Mouse (Mus musculus) limb, embryonic 11.5 days (tissue): ENCODE results near the gene Mcmbp. TPM values are rescaled to one million over a fixed set of nuclear protein-coding genes. Genes with fewer than 3 reads are reported as not detected.
"Not testable (repeated sequence)": the region's sequence is repeated elsewhere in the genome, so short reads cannot be mapped to it uniquely, and the experiment has no call there.

ENCODE experiments used
- ATAC-seq: fragments of 200-750 bp; cut with Nextera tagmentation; 2 replicates; pipeline ENCODE4 v1.8.0; 2017; ENCODE audit warnings: low read depth; ENCODE audit not compliant: insufficient number of reproducible peaks, low FRiP score, low TSS enrichment
- DNase-seq: peaks from one replicate; pipeline ENCODE4 v3.0.0-alpha.2; 2015; ENCODE audit warnings: low spot score
- H3K27ac ChIP-seq: fragments of 300-500 bp; sonication (generic); replicated peaks from 2 replicates; pipeline ENCODE4 v1.5.1; 2014; ENCODE audit warnings: low read depth, mild to moderate bottlenecking, low read length
- H3K27me3 ChIP-seq: fragments of 300-500 bp; sonication (generic); 2 replicates; pipeline ENCODE4 v1.6.1; 2014; ENCODE audit warnings: mild to moderate bottlenecking, low read length, mixed read lengths; ENCODE audit not compliant: control insufficient read depth, insufficient read depth
- H3K36me3 ChIP-seq: fragments of 300-500 bp; sonication (generic); 2 replicates; pipeline ENCODE4 v1.6.1; 2014; ENCODE audit warnings: mild to moderate bottlenecking, low read length, moderate library complexity, mixed read lengths; ENCODE audit not compliant: control insufficient read depth, insufficient read depth
- H3K4me1 ChIP-seq: fragments of 300-500 bp; sonication (generic); 2 replicates; pipeline ENCODE4 v1.6.1; 2014; ENCODE audit warnings: low read length, mixed read lengths; ENCODE audit not compliant: control insufficient read depth, insufficient read depth
- H3K4me2 ChIP-seq: fragments of 300-500 bp; sonication (generic); 2 replicates; pipeline ENCODE4 v1.6.1; 2014; ENCODE audit warnings: low read depth, mild to moderate bottlenecking, moderate library complexity; ENCODE audit not compliant: severe bottlenecking
- H3K4me3 ChIP-seq: fragments of 300-500 bp; sonication (generic); 2 replicates; pipeline ENCODE4 v1.5.1; 2014; ENCODE audit warnings: low read depth, low read length
- H3K9ac ChIP-seq: fragments of 300-500 bp; sonication (generic); 2 replicates; pipeline ENCODE4 v1.6.1; 2014; ENCODE audit warnings: mild to moderate bottlenecking, low read length
- H3K9me3 ChIP-seq: fragments of 300-500 bp; sonication (generic); 2 replicates; pipeline ENCODE4 v1.6.1; 2016; ENCODE audit warnings: low read length; ENCODE audit not compliant: control insufficient read depth
- WGBS: fragments of 180-500 bp; shearing (Covaris S2); extraction: QIAGEN DNeasy Blood & Tissue Kit; methylation state at CpG from one replicate; pipeline ENCODE4 v1.1.7; 2014; 5-methylcytosine and 5-hydroxymethylcytosine counted together
- polyA plus RNA-seq: library from polyadenylated mRNA; unstranded; fragments of >200 nt; fragmentation: Nextera tagmentation; extraction: Ambion mirVana; gene quantifications from 2 replicates; pipeline ENCODE4 v1.2.1, GENCODE M21; 2014

Mcmbp gene
- polyA plus RNA-seq, 1 experiment from 2014 or later: 82.6 TPM

DNA sequence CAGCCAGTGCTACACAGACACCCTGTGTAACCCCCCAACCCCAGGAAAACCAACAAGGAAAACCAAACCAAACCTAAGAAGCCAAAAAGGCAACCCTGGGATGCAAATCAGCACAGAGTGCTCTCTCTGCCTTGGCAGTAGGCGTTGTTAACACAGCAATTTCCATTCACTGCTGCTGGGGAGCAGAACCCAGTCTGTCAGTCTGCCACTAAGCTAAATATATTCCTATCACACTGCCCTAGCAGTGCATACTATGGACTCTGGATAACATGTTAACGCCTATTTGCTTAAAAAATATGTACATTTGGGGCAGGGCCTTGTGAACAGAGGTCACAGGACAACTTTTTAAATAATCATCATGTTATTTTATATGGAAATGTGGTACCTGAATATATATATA is 8.7 kb downstream of the Mcmbp start:
- ATAC-seq: no peak
- 80% methylated on average over 2 of the region's 2 CpGs for WGBS
- no peak for DNase-seq

DNA sequence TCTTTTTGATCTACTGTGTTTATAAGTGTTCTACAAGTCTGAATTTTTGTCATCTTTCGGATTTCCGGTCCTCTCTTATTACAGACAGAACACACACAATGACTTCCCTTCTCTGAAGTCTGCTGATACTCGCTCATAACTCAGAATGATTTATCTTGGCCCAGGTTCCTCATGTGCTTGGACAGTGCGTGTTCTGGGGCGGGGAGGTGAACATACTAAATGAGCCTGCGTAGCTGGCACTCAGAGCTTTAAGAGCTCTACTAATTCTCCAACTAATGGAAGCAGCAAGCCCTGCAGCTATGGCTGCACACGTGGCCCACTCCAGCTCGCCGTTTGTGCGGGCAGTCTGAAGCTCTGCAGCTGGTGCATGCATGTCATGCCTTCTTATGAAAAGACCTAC is 11.6 kb downstream of the Mcmbp start:
- Histone ChIP-seq H3K9me3 (no peaks in the 10 kb centered on the region), H3K4me3 (no peak overlapping the region), H3K4me2 (no peak overlapping the region), H3K4me1 (0 out of 2 replicates have a peak, but pooled peaks cover 2% of the 10 kb centered on the region), H3K9ac (no peak overlapping the region), H3K36me3 (no peaks in the 10 kb centered on the region), H3K27me3 (no peaks in the 10 kb centered on the region), H3K27ac (no peak overlapping the region)
- no peak for ATAC-seq
- 93% methylated on average over 10 of the region's 10 CpGs for whole genome bisulfite sequencing
- no peak for DNase-seq

More for the DNA sequence above, 8.7 kb downstream of the Mcmbp start:
- H3K36me3 ChIP-seq: no peaks in the 10 kb centered on the region
- H3K9me3 ChIP-seq: no peaks in the 10 kb centered on the region
- no peak overlapping the region for H3K9ac ChIP-seq
- H3K27me3 ChIP-seq: no peaks in the 10 kb centered on the region
- H3K4me3 ChIP-seq: no peak overlapping the region
- no peaks in the 10 kb centered on the region for H3K4me1 ChIP-seq
- H3K4me2 ChIP-seq: no peak overlapping the region
- no peak overlapping the region for H3K27ac ChIP-seq

DNA sequence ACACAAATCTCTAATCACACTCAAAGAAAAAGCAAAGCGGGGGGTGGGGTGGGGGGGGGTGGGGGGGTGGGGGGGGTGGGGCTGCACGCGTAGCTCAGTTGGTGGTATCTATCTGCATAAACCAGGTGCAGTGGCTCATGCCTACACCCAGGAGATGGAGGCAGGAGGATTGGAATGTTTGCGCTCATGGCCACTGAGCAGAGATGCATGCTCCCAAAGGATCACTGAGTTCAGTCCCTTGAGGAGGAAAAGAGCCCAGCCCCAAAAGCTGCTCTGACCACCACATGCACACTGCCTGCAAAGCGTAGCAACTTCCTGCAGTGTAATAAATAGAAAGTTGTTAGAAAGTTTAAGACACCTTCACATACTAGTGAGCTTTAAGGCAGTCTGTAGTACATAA is 12.6 kb downstream of the Mcmbp start:
- ATAC-seq: no peak
- Histone ChIP-seq H3K27ac (no peak overlapping the region), H3K4me3 (no peak overlapping the region), H3K9ac (no peak overlapping the region), H3K9me3 (no peaks in the 10 kb centered on the region), H3K4me2 (no peak overlapping the region), H3K4me1 (0 out of 2 replicates have a peak, but pooled peaks cover 2% of the 10 kb centered on the region), H3K27me3 (no peaks in the 10 kb centered on the region), H3K36me3 (no peaks in the 10 kb centered on the region; the same call in 1 of the 2 replicates)
- DNase-seq: no peak
- 61% methylated on average over 5 of the region's 5 CpGs for WGBS

DNA sequence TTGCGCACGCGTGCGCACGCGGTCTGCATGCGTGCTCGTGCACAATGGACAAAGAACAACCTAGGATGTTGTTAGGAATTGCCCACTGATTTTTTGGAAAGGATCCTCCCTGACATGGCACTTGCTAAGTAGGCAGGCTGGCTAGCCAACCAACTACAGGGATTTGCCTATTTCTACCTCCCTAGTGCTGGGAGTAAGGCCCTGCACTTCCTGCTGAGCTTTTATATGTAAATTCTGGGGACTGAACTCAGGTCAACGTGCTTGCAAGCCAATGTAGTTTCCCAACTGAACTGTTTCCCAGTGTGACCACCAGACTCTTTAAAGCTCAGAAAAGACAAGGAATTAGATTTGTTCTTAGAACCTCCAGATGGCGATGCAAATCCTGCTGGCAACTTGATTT is 13.3 kb downstream of the Mcmbp start:
- H3K9ac ChIP-seq: no peak overlapping the region
- 70% methylated on average over 10 of the region's 10 CpGs for WGBS
- H3K27me3 ChIP-seq: no peaks in the 10 kb centered on the region
- no peak for ATAC-seq
- H3K9me3 ChIP-seq: no peaks in the 10 kb centered on the region
- no peak overlapping the region for H3K27ac ChIP-seq
- DNase-seq: no peak
- H3K4me2 ChIP-seq: no peak overlapping the region
- no peak overlapping the region for H3K4me3 ChIP-seq
- H3K4me1 ChIP-seq: 0 out of 2 replicates have a peak, but pooled peaks cover 2% of the 10 kb centered on the region
- no peaks in the 10 kb centered on the region; the same call in 1 of the 2 replicates for H3K36me3 ChIP-seq

DNA sequence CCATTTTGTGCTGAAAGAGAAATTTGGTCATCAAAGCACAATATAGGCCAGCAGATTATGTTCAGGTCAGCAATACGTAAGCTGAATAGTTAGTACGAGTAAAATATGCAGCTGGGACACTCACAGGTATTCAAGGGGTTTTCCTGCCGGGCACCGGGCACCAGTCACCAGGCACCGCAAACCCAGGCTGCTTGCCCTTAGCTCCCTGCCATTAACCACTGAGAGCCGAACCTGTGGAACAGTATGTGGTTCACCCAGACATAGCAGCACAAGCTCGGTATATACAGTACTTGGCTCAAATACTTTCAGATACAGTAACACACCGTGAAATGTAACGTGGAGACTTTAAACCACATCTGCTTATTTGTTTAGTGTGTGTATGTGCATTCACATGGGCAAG is 15.1 kb downstream of the Mcmbp start:
- 87% methylated on average over 9 of the region's 9 CpGs for WGBS
- no peak for ATAC-seq
- Histone ChIP-seq H3K9ac (no peak overlapping the region), H3K27me3 (no peaks in the 10 kb centered on the region), H3K4me3 (no peak overlapping the region), H3K27ac (no peak overlapping the region), H3K9me3 (no peaks in the 10 kb centered on the region), H3K36me3 (peaks cover 7% of the 10 kb centered on the region; the same call in 1 of the 2 replicates), H3K4me2 (no peak overlapping the region), H3K4me1 (0 out of 2 replicates have a peak, but pooled peaks cover 2% of the 10 kb centered on the region)
- no peak for DNase-seq

DNA sequence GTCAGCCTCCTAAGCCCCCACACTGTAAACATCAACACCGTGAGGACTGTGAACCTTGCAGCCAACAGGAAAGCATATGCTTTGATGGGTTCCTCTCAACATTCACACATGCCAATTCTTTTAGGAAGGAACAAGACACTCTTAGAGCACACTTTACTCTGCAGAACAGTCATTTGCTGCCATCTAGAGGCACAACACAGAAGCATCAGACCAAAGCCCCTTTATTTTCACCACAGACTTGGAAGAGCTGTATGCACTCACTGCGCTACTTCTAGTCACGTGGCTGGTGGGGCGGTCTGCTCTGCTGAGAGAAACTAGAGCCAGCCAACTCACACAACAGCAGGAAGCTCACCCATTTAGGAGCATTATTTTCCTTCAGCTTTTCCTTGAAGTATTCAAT is 15.5 kb downstream of the Mcmbp start:
- Histone ChIP-seq H3K4me2 (no peak overlapping the region), H3K4me1 (0 out of 2 replicates have a peak, but pooled peaks cover 2% of the 10 kb centered on the region), H3K27me3 (no peaks in the 10 kb centered on the region), H3K4me3 (no peak overlapping the region), H3K9me3 (no peaks in the 10 kb centered on the region), H3K27ac (no peak overlapping the region), H3K36me3 (peaks cover 7% of the 10 kb centered on the region; the same call in 1 of the 2 replicates), H3K9ac (no peak overlapping the region)
- peak; percentile 39; the same call in 1 of the 2 replicates for ATAC-seq
- WGBS: 55% methylated on average over 4 of the region's 4 CpGs
- DNase-seq: peak; percentile 58

DNA sequence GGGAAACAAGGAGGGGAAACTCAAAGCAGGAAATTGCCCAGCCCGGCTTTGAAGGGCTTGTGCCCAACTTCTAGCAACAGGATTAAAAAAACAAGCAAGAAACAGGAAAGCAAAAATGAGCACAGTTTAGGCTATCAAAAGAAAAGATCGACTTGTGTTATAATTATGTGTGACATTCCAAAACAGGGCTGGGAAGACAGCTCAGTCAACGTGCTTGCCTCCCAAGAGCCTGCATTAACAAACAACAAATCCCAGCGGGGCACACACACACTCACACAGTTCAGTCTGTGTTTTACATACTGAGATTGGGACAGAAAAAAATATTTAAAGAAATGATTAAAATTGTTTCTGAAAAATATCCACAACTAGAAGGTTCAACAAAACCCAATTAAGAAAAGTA is 22.3 kb downstream of the Mcmbp start:
- ATAC-seq (no peak), DNase-seq (no peak)
- H3K4me2 ChIP-seq: no peak overlapping the region
- H3K4me1 ChIP-seq: no peaks in the 10 kb centered on the region
- H3K36me3 ChIP-seq: peaks cover 24% of the 10 kb centered on the region
- WGBS: 81% methylated on average over 4 of the region's 4 CpGs
- H3K4me3 ChIP-seq: no peak overlapping the region
- no peaks in the 10 kb centered on the region for H3K27me3 ChIP-seq
- no peaks in the 10 kb centered on the region for H3K9me3 ChIP-seq
- H3K9ac ChIP-seq: no peak overlapping the region
- H3K27ac ChIP-seq: no peak overlapping the region

DNA sequence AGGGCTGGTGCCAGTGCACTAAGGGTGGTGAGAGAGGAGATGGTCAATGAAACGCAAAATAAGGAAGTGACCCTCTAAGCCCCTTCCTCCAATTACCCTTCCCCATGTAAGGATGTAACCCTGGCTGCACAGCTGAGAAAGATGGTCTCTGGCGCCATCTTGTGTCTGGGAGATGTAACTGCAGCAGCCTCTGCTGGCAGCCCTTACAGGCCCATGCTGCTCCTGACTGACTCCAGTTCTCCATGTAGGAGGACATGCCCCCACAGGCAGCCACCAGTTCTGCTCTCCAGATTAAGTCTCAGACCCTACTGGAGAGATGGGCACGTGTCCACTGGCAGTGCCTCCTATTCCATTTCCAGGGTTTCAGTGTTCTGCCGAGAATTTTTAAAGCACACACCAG is 34.6 kb downstream of the Mcmbp start:
- no peaks in the 10 kb centered on the region for H3K27me3 ChIP-seq
- peak; percentile 26; the same call in 1 of the 2 replicates for ATAC-seq
- H3K36me3 ChIP-seq: peaks cover 23% of the 10 kb centered on the region
- H3K4me1 ChIP-seq: no peaks in the 10 kb centered on the region
- H3K4me3 ChIP-seq: no peak overlapping the region
- H3K4me2 ChIP-seq: no peak overlapping the region
- no peak overlapping the region for H3K9ac ChIP-seq
- DNase-seq: peak; percentile 82
- H3K27ac ChIP-seq: no peak overlapping the region
- no peaks in the 10 kb centered on the region for H3K9me3 ChIP-seq
- 27% methylated on average over 4 of the region's 4 CpGs for WGBS

DNA sequence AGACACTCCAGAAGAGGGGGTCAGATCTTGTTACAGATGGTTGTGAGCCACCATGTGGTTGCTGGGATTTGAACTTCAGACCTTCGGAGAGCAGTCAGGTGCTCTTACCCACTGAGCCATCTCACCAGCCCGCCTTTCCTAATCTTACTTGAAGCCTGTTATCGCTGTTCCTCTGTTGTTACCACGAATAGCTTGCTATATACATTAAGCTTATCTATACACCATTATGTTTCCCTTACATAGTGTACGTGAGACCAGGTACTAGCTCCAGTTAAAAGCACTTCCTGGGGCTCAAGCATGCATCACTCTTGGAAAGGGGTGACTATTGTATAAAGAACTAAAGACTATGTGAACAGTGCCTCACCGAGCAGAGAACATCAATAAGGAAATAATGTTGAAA is 40.3 kb downstream of the Mcmbp start:
- H3K4me2 ChIP-seq, H3K27ac ChIP-seq, H3K4me3 ChIP-seq, H3K27me3 ChIP-seq, H3K9ac ChIP-seq, ATAC-seq, H3K9me3 ChIP-seq, DNase-seq, H3K4me1 ChIP-seq: not testable (repeated sequence)
- H3K36me3 ChIP-seq: peaks cover 20% of the 10 kb centered on the region; the same call in 1 of the 2 replicates
- WGBS: 94% methylated on average over 6 of the region's 6 CpGs
